Mouse (Mus musculus) myocyte (in vitro differentiated cells): ENCODE measurements around the gene Lat. TPM values are rescaled to one million over a fixed set of nuclear protein-coding genes. Genes with fewer than 3 reads are reported as not detected.

ENCODE experiments used
- H3K27me3 ChIP-seq: one replicate; pipeline ENCODE4 v1.6.1; 2011; ENCODE audit not compliant: control insufficient read depth, insufficient read depth, insufficient read length
- H3K36me3 ChIP-seq: one replicate; pipeline ENCODE4 v1.6.1; 2011; ENCODE audit not compliant: control insufficient read depth, insufficient read depth
- H3K4me2 ChIP-seq: one replicate; pipeline ENCODE4 v1.6.1; 2011; ENCODE audit warnings: low read depth, control low read depth
- H3K4me3 ChIP-seq: one replicate; pipeline ENCODE4 v1.5.1; 2011; ENCODE audit warnings: mild to moderate bottlenecking, control low read depth, moderate library complexity
- H3K79me2 ChIP-seq: one replicate; pipeline ENCODE4 v1.6.1; 2011; ENCODE audit not compliant: control insufficient read depth, insufficient read depth
- H3ac ChIP-seq: one replicate; pipeline ENCODE4 v1.6.1; 2011; ENCODE audit not compliant: control insufficient read depth, insufficient read length
- CEBPB ChIP-seq: IDR thresholded peaks from 2 replicates; pipeline ENCODE4 v1.6.1; 2011; ENCODE audit warnings: mild to moderate bottlenecking, moderate library complexity; ENCODE audit not compliant: poor library complexity, insufficient read depth, severe bottlenecking
- E2F4 ChIP-seq: IDR thresholded peaks from one replicate; pipeline ENCODE4 v1.6.1; 2011; ENCODE audit warnings: mild to moderate bottlenecking, control low read depth, moderate library complexity; ENCODE audit not compliant: insufficient read depth
- MAX ChIP-seq: IDR thresholded peaks from one replicate; pipeline ENCODE4 v1.6.1; 2011; ENCODE audit warnings: low read depth, mild to moderate bottlenecking, control low read depth
- MYOD1 ChIP-seq, 3 experiments: IDR thresholded peaks; one replicate each; pipeline ENCODE4 v1.6.1; 2011; ENCODE audit warnings: control low read depth in 2 of 3, low read depth in 2 of 3, mild to moderate bottlenecking in 2 of 3, moderate library complexity in 1 of 3; ENCODE audit not compliant: insufficient read length in 2 of 3, control insufficient read depth in 1 of 3
- MYOG ChIP-seq, 3 experiments: IDR thresholded peaks; one replicate each; pipeline ENCODE4 v1.6.1; 2011; ENCODE audit warnings: control low read depth in 2 of 3, low read depth in 2 of 3, mild to moderate bottlenecking in 2 of 3; ENCODE audit not compliant: insufficient read length in 2 of 3, control insufficient read depth in 1 of 3, insufficient read depth in 1 of 3
- POLR2A ChIP-seq: IDR thresholded peaks from one replicate; pipeline ENCODE4 v1.6.1; 2011; ENCODE audit warnings: low read depth, mild to moderate bottlenecking, control low read depth, moderate library complexity; ENCODE audit not compliant: insufficient read length
- POLR2AphosphoS2 ChIP-seq: IDR thresholded peaks from one replicate; pipeline ENCODE4 v1.6.1; 2011; ENCODE audit warnings: low read depth, control low read depth; ENCODE audit not compliant: insufficient read length
- REST ChIP-seq: IDR thresholded peaks from one replicate; pipeline ENCODE4 v1.6.1; 2011; ENCODE audit warnings: mild to moderate bottlenecking, control low read depth, moderate library complexity; ENCODE audit not compliant: insufficient read depth, insufficient read length
- SRF ChIP-seq: IDR thresholded peaks from one replicate; pipeline ENCODE4 v1.6.1; 2011; ENCODE audit warnings: low read depth; ENCODE audit not compliant: control insufficient read depth, insufficient read length
- TCF12 ChIP-seq: IDR thresholded peaks from one replicate; pipeline ENCODE4 v1.6.1; 2011; ENCODE audit warnings: mild to moderate bottlenecking, control low read depth; ENCODE audit not compliant: poor library complexity, insufficient read depth, severe bottlenecking
- TCF3 ChIP-seq: IDR thresholded peaks from one replicate; pipeline ENCODE4 v1.6.1; 2011; ENCODE audit warnings: low read depth, control low read depth; ENCODE audit not compliant: insufficient read length
- USF1 ChIP-seq: IDR thresholded peaks from one replicate; pipeline ENCODE4 v1.6.1; 2011; ENCODE audit warnings: low read depth, mild to moderate bottlenecking, control low read depth, moderate library complexity
- polyA plus RNA-seq: library from polyadenylated mRNA; unstranded; fragments of >200 nt; fragmentation: generic; extraction: Trizol; gene quantifications from one replicate; pipeline ENCODE4 v1.2.1, GENCODE M21; 2012; ENCODE audit warnings: missing spikeins

The Lat gene
- polyA plus RNA-seq, 1 experiment: 0.17 TPM

- H3K4me3 ChIP-seq: no peak overlapping the region
- TF ChIP-seq MYOG (IDR thresholded peaks at IDR 0.05; ENCODE audit: control insufficient read depth in 1 of 3, insufficient read depth in 1 of 3, insufficient read length in 2 of 3, low read depth in 2 of 3) (no peak), MAX (no peak), TCF12 (no peak), MYOD1 (IDR thresholded peaks at IDR 0.05; ENCODE audit: control insufficient read depth in 1 of 3, insufficient read length in 2 of 3, low read depth in 2 of 3) (no peak), CEBPB (no peak)
- no peak overlapping the region for H3K4me2 ChIP-seq
- H3K36me3 ChIP-seq: no peaks in the 10 kb centered on the region
- no peak overlapping the region for H3ac ChIP-seq
- peaks cover 12% of the 10 kb centered on the region for H3K27me3 ChIP-seq
- H3K79me2 ChIP-seq: no peaks in the 10 kb centered on the region
These were observed 11.5 kb downstream of the Lat start for GRCm38 (mm10) chr7:126357838-126358237.

GRCm38 (mm10) chr7:126356793-126357591 is 12.4 kb downstream of the Lat start:
- Histone ChIP-seq H3ac (no peak overlapping the region), H3K79me2 (no peaks in the 10 kb centered on the region), H3K36me3 (no peaks in the 10 kb centered on the region), H3K27me3 (peaks cover 16% of the 10 kb centered on the region), H3K4me3 (no peak overlapping the region), H3K4me2 (no peak overlapping the region)
- TF ChIP-seq E2F4 (no peak), MYOG (IDR thresholded peaks at IDR 0.05; ENCODE audit: control insufficient read depth in 1 of 3, insufficient read depth in 1 of 3, insufficient read length in 2 of 3, low read depth in 2 of 3) (peak in 1 of 3 experiments; percentile 64), MYOD1 (IDR thresholded peaks at IDR 0.05; ENCODE audit: control insufficient read depth in 1 of 3, insufficient read length in 2 of 3, low read depth in 2 of 3) (peak in 1 of 3 experiments; percentile 50)

GRCm38 (mm10) chr7:126355847-126356597 is 13.3 kb downstream of the Lat start:
- Histone ChIP-seq H3K27me3 (peaks cover 26% of the 10 kb centered on the region), H3K4me2 (no peak overlapping the region), H3ac (no peak overlapping the region), H3K36me3 (no peaks in the 10 kb centered on the region), H3K79me2 (no peaks in the 10 kb centered on the region), H3K4me3 (no peak overlapping the region)
- TF ChIP-seq POLR2AphosphoS2 (no peak), MAX (no peak), TCF12 (no peak), TCF3 (no peak), E2F4 (no peak), MYOG (IDR thresholded peaks at IDR 0.05; ENCODE audit: control insufficient read depth in 1 of 3, insufficient read depth in 1 of 3, insufficient read length in 2 of 3, low read depth in 2 of 3) (no peak), POLR2A (no peak), MYOD1 (IDR thresholded peaks at IDR 0.05; ENCODE audit: control insufficient read depth in 1 of 3, insufficient read length in 2 of 3, low read depth in 2 of 3) (no peak), REST (no peak), USF1 (no peak), SRF (no peak), CEBPB (no peak)

- Histone ChIP-seq H3K36me3 (no peaks in the 10 kb centered on the region), H3K4me2 (no peak overlapping the region), H3K27me3 (peaks cover 35% of the 10 kb centered on the region), H3ac (no peak overlapping the region), H3K79me2 (no peaks in the 10 kb centered on the region), H3K4me3 (no peak overlapping the region)
- TF ChIP-seq MYOD1 (IDR thresholded peaks at IDR 0.05; ENCODE audit: control insufficient read depth in 1 of 3, insufficient read length in 2 of 3, low read depth in 2 of 3) (no peak), MYOG (IDR thresholded peaks at IDR 0.05; ENCODE audit: control insufficient read depth in 1 of 3, insufficient read depth in 1 of 3, insufficient read length in 2 of 3, low read depth in 2 of 3) (no peak), TCF3 (no peak), USF1 (no peak), MAX (no peak), CEBPB (no peak), E2F4 (no peak), REST (no peak), POLR2A (no peak), SRF (no peak), POLR2AphosphoS2 (no peak), TCF12 (no peak)
These were observed 14.4 kb downstream of the Lat start for GRCm38 (mm10) chr7:126354738-126355614.
